Mouse (Mus musculus) MEL (cell line): ENCODE measurements around the gene Macc1. TPM values are rescaled to one million over a fixed set of nuclear protein-coding genes. Genes with fewer than 3 reads are reported as not detected.

ENCODE experiments used
- DNase-seq: peaks from one replicate; pipeline ENCODE4 v3.0.0; 2011; ENCODE audit warnings: low read depth, low spot score
- H3K27ac ChIP-seq: 2 replicates; pipeline ENCODE4 v1.5.1; 2012; ENCODE audit warnings: low read depth, mild to moderate bottlenecking, control low read depth, low read length, moderate library complexity; ENCODE audit not compliant: control insufficient read depth
- H3K27me3 ChIP-seq, 2 experiments: fragments of 150-350 bp in 1 of 2; sonication (generic) in 1 of 2; 2 replicates each; pipeline ENCODE4 v1.6.1; 2012; ENCODE audit warnings: low read length in 2 of 2, mild to moderate bottlenecking in 2 of 2, improper control_type of control experiment in 1 of 2, moderate library complexity in 1 of 2; ENCODE audit not compliant: insufficient read depth in 2 of 2, control insufficient read depth in 1 of 2
- H3K36me3 ChIP-seq, 2 experiments: 2 replicates each; pipeline ENCODE4 v1.6.1; 2012 to 2014; ENCODE audit warnings: low read length in 2 of 2, improper control_type of control experiment in 1 of 2, inconsistent platforms in 1 of 2, mild to moderate bottlenecking in 1 of 2; ENCODE audit not compliant: insufficient read depth in 2 of 2, control insufficient read depth in 1 of 2
- H3K4me1 ChIP-seq, 2 experiments: fragments of 150-350 bp in 1 of 2; sonication (generic) in 1 of 2; 2 replicates each; pipeline ENCODE4 v1.6.1; 2012; ENCODE audit warnings: low read length in 2 of 2, improper control_type of control experiment in 1 of 2, mild to moderate bottlenecking in 1 of 2; ENCODE audit not compliant: insufficient read depth in 2 of 2, control insufficient read depth in 1 of 2
- H3K4me3 ChIP-seq, 2 experiments: fragments of 150-350 bp in 1 of 2; sonication (generic) in 1 of 2; 2 replicates each; pipeline ENCODE4 v1.5.1; 2012; ENCODE audit warnings: low read depth in 2 of 2, low read length in 2 of 2, mild to moderate bottlenecking in 2 of 2, moderate library complexity in 2 of 2, control low read depth in 1 of 2, improper control_type of control experiment in 1 of 2; ENCODE audit not compliant: control insufficient read depth in 1 of 2, insufficient read depth in 1 of 2
- H3K79me2 ChIP-seq: 2 replicates; pipeline ENCODE4 v1.6.1; 2012; ENCODE audit warnings: mild to moderate bottlenecking, low read length, moderate library complexity; ENCODE audit not compliant: control insufficient read depth, poor library complexity, insufficient read depth
- H3K9ac ChIP-seq: 2 replicates; pipeline ENCODE4 v1.6.1; 2012; ENCODE audit warnings: low read depth, mild to moderate bottlenecking, control low read depth, low read length, moderate library complexity; ENCODE audit not compliant: control insufficient read depth, poor library complexity, severe bottlenecking
- H3K9me3 ChIP-seq: fragments of 150-350 bp; sonication (generic); replicated peaks from 2 replicates; pipeline ENCODE4 v1.6.1; 2012; ENCODE audit warnings: mild to moderate bottlenecking, low read length, improper control_type of control experiment, moderate library complexity; ENCODE audit not compliant: insufficient read depth
- EP300 ChIP-seq, 2 experiments: IDR thresholded peaks; 2 replicates each; pipeline ENCODE4 v1.6.1; 2011; ENCODE audit warnings: improper control_type of control experiment in 2 of 2, low read length in 2 of 2, low read depth in 1 of 2, mild to moderate bottlenecking in 1 of 2
- ETS1 ChIP-seq: IDR thresholded peaks from 2 replicates; pipeline ENCODE4 v1.6.1; 2012; ENCODE audit warnings: low read depth, mild to moderate bottlenecking, inconsistent platforms, low read length, improper control_type of control experiment, moderate library complexity
- GATA1 ChIP-seq: IDR thresholded peaks from 2 replicates; pipeline ENCODE4 v1.6.1; 2011; ENCODE audit warnings: low read depth, low read length, improper control_type of control experiment
- HCFC1 ChIP-seq: IDR thresholded peaks from 2 replicates; pipeline ENCODE4 v1.6.1; 2012; ENCODE audit warnings: low read depth, mild to moderate bottlenecking, inconsistent platforms, low read length, improper control_type of control experiment, moderate library complexity
- MAX ChIP-seq: IDR thresholded peaks from 2 replicates; pipeline ENCODE4 v1.6.1; 2011; ENCODE audit warnings: low read length, improper control_type of control experiment
- MEF2A ChIP-seq: IDR thresholded peaks from 2 replicates; pipeline ENCODE4 v1.6.1; 2014; ENCODE audit warnings: low read depth, mild to moderate bottlenecking, inconsistent platforms, low read length, improper control_type of control experiment; ENCODE audit not compliant: poor library complexity, insufficient replicate concordance, severe bottlenecking; ENCODE audit errors: extremely low read depth
- MXI1 ChIP-seq: IDR thresholded peaks from 2 replicates; pipeline ENCODE4 v1.6.1; 2011; ENCODE audit warnings: mild to moderate bottlenecking, low read depth, low read length, improper control_type of control experiment
- MYB ChIP-seq: IDR thresholded peaks from 2 replicates; pipeline ENCODE4 v1.6.1; 2011; ENCODE audit warnings: mild to moderate bottlenecking, low read depth, low read length, improper control_type of control experiment
- POLR2A ChIP-seq, 2 experiments: IDR thresholded peaks; 2 replicates each; pipeline ENCODE4 v1.6.1; 2011 to 2012; ENCODE audit warnings: low read length in 2 of 2, mild to moderate bottlenecking in 2 of 2, control low read depth in 1 of 2, improper control_type of control experiment in 1 of 2, low read depth in 1 of 2, moderate library complexity in 1 of 2; ENCODE audit not compliant: control insufficient read depth in 1 of 2, insufficient read depth in 1 of 2, poor library complexity in 1 of 2
- POLR2AphosphoS2 ChIP-seq: IDR thresholded peaks from 2 replicates; pipeline ENCODE4 v1.6.1; 2011; ENCODE audit warnings: low read length, improper control_type of control experiment
- RAD21 ChIP-seq: IDR thresholded peaks from 2 replicates; pipeline ENCODE4 v1.6.1; 2011; ENCODE audit warnings: mild to moderate bottlenecking, low read depth, low read length, improper control_type of control experiment
- SIN3A ChIP-seq: IDR thresholded peaks from 2 replicates; pipeline ENCODE4 v1.6.1; 2012; ENCODE audit warnings: low read length, improper control_type of control experiment, inconsistent platforms
- TBP ChIP-seq: IDR thresholded peaks from 2 replicates; pipeline ENCODE4 v1.8.0; 2011; ENCODE audit warnings: low read depth, low read length, improper control_type of control experiment
- UBTF ChIP-seq: IDR thresholded peaks from 2 replicates; pipeline ENCODE4 v1.6.1; 2012; ENCODE audit warnings: low read depth, mild to moderate bottlenecking, inconsistent platforms, low read length, improper control_type of control experiment, moderate library complexity, borderline replicate concordance; ENCODE audit not compliant: insufficient read depth
- USF1 ChIP-seq: IDR thresholded peaks from 2 replicates; pipeline ENCODE4 v1.6.1; 2014; ENCODE audit warnings: low read depth, mild to moderate bottlenecking, inconsistent platforms, low read length, improper control_type of control experiment, moderate library complexity
- USF2 ChIP-seq, 2 experiments: IDR thresholded peaks; 2 replicates each; pipeline ENCODE4 v1.6.1; 2011 to 2012; ENCODE audit warnings: improper control_type of control experiment in 2 of 2, low read length in 2 of 2, borderline replicate concordance in 1 of 2, inconsistent platforms in 1 of 2, low read depth in 1 of 2, mild to moderate bottlenecking in 1 of 2; ENCODE audit not compliant: insufficient read depth in 1 of 2
- ZKSCAN1 ChIP-seq: IDR thresholded peaks from 2 replicates; pipeline ENCODE4 v1.6.1; 2012; ENCODE audit warnings: low read depth, mild to moderate bottlenecking, inconsistent platforms, low read length, improper control_type of control experiment, moderate library complexity
- ZMIZ1 ChIP-seq: IDR thresholded peaks from 2 replicates; pipeline ENCODE4 v1.6.1; 2012; ENCODE audit warnings: low read depth, mild to moderate bottlenecking, inconsistent platforms, low read length, improper control_type of control experiment, moderate library complexity
- polyA plus RNA-seq, 2 experiments: library from polyadenylated mRNA; stranded (reverse) in 1 of 2; unstranded in 1 of 2; fragments of >175 nt in 1 of 2; fragments of >200 nt in 1 of 2; gene quantifications; 2 replicates each; pipeline versions ENCODE4 v1.2.1 to v1.2.4; 2012; ENCODE audit warnings: low replicate concordance in 2 of 2, low read depth in 1 of 2; ENCODE audit not compliant: insufficient read length in 2 of 2, insufficient read depth in 1 of 2, missing spikeins in 1 of 2
- total RNA-seq: library from RNA; depleted of rRNA; stranded (reverse); fragments of 300-350 nt; gene quantifications from 2 replicates; pipeline ENCODE4 v1.2.3, GENCODE M21; 2012

Macc1 gene
- total and polyA plus RNA-seq, 3 experiments = not detected

DNA sequence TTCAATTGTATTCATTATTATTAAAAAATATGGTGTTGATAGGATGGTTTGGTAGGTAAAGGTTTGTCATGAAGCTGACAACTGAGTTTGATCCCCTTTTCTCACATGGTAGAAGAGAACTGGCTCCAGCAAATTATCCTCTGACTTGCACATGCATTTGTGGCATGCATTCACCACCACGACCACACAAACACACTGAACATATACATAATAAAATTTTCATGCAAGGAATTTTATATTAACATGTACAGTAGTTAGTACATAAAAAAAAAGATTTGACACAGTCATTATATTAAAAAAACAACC lies 150.8 kb downstream of the Macc1 start:
- Histone ChIP-seq H3K9me3 (no peaks in the 10 kb centered on the region), H3K79me2 (no peaks in the 10 kb centered on the region), H3K27me3 (no peaks in the 10 kb centered on the region), H3K27ac (no peak overlapping the region), H3K4me1 (no peaks in the 10 kb centered on the region), H3K4me3 (no peak overlapping the region), H3K36me3 (no peaks in the 10 kb centered on the region), H3K9ac (no peak overlapping the region)
- TF ChIP-seq USF1 = no peak
- TF ChIP-seq POLR2A (IDR thresholded peaks at IDR 0.05; ENCODE audit: control insufficient read depth in 1 of 2, insufficient read depth in 1 of 2, low read depth in 1 of 2, low read length in 2 of 2, poor library complexity in 1 of 2) = no peak
- no peak for TF ChIP-seq TBP
- TF ChIP-seq RAD21 = no peak
- no peak for TF ChIP-seq GATA1
- TF ChIP-seq MEF2A = no peak
- TF ChIP-seq USF2 (IDR thresholded peaks at IDR 0.05; ENCODE audit: borderline replicate concordance in 1 of 2, insufficient read depth in 1 of 2, low read depth in 1 of 2, low read length in 2 of 2) = no peak
- no peak for DNase-seq

DNA sequence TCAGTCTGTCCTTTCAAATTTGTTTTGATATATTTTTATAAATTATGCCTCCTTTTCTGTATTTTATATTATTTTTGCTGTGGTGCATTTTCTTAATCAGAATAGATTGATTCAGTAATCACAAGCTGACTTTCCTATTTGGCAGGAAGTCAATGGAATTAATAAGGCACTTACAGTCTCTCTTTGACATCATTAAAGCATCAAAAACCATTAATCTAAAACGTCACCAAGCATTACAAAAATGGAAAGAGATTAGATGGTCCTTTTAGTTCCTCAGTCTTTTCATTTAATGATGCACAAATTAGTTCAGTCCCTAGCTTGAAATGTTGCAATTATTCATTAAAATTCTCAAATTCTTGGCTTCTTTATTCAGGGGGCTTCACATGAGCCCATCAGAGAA lies 153.6 kb downstream of the Macc1 start:
- TF ChIP-seq POLR2AphosphoS2 (no peak), MXI1 (no peak), MYB (no peak), HCFC1 (no peak), ETS1 (no peak), UBTF (no peak), EP300 (IDR thresholded peaks at IDR 0.05; ENCODE audit: low read depth in 1 of 2, low read length in 2 of 2) (no peak), ZKSCAN1 (no peak), MAX (no peak), SIN3A (no peak), ZMIZ1 (no peak)
- no peaks in the 10 kb centered on the region for H3K79me2 ChIP-seq
- no peak for DNase-seq
- H3K27ac ChIP-seq = no peak overlapping the region
- no peaks in the 10 kb centered on the region for H3K9me3 ChIP-seq
- no peak overlapping the region for H3K4me3 ChIP-seq
- H3K36me3 ChIP-seq = no peaks in the 10 kb centered on the region
- H3K4me1 ChIP-seq = no peaks in the 10 kb centered on the region
- H3K27me3 ChIP-seq = no peaks in the 10 kb centered on the region
- no peak overlapping the region for H3K9ac ChIP-seq
